Mouse (Mus musculus): ENCODE measurements around the gene Nyap1.
"Not testable (repeated sequence)": the region's sequence is repeated elsewhere in the genome, so short reads cannot be mapped to it uniquely, and the experiment has no call there.

The Nyap1 gene

DNA sequence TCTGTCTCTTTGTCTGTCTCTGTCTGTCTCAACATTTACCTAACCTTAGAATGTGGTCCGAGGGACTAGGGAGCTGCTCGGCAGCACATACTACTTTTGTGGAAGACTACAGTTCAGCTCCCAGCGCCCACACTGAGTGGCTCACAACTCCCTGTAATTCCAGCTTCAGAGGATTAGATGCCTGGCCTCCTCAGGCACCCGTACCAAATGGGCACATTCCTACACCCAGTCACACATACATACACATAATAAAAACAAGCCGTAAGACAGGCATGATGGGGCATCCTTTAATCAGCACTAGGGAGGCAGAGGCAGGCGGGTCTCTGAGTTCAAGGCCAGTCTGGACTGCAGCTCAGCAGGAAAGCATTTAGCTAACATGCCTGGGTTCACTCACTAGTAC, 1.4 kb upstream of the Nyap1 start:
- peak; percentile 32 for DNase-seq

DNA sequence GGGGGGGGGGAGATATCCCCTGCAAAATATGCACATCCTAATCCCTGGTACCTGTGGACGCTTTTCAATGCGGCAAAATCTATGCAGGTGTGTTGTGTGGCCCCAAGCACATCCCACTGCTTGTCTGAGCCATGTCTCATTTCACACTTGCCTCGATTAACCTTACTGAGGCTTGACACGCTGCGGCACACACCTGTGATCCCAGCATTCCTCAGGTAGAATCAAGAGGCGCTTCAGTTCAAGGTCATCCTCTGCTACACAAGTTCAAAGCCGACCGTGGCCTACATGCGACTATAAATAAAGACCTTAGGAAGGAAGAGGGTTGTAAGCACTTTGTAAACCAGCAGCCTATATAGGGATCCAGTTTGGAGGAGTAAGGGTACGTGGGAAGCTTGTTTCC, 641 bp upstream of the Nyap1 start:
- DNase-seq, result peak; percentile 59

GRCm38 (mm10) chr5:137740506-137740905, 901 bp downstream of the Nyap1 start:
- DNase-seq, result peak; percentile 58

GRCm38 (mm10) chr5:137739471-137739870, 1.9 kb downstream of the Nyap1 start:
- no peak for DNase-seq

DNA sequence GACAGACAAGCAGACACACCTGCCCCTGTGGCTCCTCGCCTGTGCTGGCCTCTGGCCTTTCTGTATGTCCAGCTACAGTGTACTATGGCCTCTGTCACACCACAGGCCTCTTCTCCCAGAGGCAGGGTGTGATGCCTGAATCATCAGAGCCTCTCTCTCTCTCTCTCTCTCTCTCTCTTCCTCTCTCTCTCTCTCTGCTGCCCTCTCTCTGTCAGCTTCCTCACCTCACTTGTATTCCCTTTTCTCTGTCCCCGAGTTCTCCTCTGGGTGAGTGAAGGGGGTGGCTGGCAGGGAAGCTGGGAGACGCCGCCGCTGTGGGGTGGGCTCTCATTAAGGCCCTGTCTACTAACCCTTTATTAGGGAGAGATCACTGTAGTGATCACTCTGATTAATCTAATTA, 2.9 kb downstream of the Nyap1 start:
- DNase-seq, result peak; percentile 26

DNA sequence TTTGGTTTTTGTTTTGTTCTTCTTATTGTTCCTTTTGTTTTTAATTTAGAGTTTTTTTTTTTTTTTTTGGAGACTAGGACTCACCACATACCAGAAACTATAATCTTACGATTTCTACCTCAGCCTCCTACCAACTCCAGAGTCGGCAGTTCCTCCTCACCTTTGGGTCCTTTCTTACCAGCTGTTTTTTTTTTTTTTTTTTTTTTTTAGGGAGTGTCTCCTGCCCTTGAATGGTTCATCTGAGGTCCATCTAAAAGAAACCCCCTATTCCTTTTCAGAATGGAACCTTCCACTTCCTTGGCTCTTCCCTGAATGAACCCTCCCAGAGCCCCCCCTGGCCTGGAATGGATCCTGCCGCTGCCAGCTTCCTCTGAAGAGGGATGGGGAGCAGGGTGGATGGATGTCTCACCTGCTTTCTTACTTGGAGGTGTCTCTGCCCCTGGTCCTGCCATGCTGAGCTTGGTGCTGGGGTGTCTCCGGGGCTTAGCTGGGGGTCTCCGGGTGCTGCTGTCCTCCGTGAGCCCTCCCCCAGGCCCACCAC, 3.9 kb downstream of the Nyap1 start:
- peak; percentile 38 for DNase-seq

GRCm38 (mm10) chr5:137734289-137735061, 6.9 kb downstream of the Nyap1 start:
- peak; percentile 24 for DNase-seq

DNA sequence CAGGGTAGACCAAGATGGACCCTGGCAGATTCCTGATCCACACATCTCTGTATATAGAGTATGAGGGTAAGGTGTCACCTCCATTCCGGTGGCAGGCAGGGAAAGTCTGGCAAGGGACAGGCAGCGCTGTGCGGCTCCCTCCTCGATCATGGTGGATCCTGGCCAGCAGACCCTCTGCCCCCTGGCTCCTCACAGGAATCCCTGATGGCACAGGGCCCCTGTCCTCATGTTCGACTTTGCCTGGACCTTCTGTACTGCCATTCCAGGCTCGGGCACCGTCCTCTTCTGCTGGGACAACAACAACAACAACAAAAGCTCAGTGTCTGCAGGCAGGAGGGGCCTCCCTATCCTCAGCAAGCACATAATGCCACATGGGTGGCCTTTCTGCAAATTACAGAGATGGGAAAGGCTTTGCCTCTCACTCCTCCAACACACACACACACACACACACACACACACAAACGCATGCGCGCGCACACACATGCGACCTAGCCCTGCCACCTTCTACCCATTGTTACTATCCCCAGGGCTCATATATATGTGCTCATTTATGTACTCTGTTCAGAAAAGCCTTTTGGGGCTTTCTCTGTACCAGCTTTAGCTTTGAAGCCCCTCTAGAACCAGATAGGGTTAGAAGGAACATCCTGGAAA, 7.6 kb downstream of the Nyap1 start:
- no peak for DNase-seq

- DNase-seq, result no peak
Measured at GRCm38 (mm10) chr5:137726767-137727166, 14.6 kb downstream of the Nyap1 start.

- no peak for DNase-seq
Measured at GRCm38 (mm10) chr5:137723840-137724239, 17.6 kb downstream of the Nyap1 start.

DNA sequence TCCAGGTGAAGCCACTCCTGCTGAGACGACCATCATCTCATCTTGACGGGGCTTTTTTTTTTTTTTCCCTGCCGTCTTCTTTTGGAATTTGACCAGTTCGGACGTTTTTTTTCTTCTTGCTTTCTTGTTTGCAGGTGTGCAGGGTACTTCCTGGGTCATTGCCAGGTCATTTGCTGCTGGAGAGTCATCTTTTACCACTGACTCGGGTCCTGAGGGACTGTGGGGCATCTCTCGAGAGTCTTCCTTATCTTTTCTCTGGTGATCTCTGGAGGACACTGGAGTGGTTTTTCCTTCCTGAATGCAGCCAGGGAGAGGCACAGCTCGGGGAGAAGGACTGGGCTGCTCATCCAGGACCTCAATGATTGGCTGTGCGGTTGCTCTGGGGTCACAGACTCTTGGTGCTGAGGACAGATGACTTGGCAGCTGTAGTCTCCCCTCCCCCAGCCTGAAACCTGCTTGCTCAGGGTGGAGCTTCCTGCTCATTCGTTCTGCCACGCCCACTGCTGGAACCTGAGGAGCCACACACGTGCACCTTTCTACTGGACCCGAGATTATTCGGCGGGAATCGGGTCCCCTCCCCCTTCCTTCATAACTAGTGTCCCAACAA, 20.7 kb downstream of the Nyap1 start:
- not testable (repeated sequence) for DNase-seq

GRCm38 (mm10) chr5:137719088-137719487, 22.3 kb downstream of the Nyap1 start:
- DNase-seq, result no peak

- no peak for DNase-seq
Measured at GRCm38 (mm10) chr5:137718020-137718790, 23.2 kb downstream of the Nyap1 start.

GRCm38 (mm10) chr5:137715685-137716084, 25.7 kb downstream of the Nyap1 start:
- no peak for DNase-seq

GRCm38 (mm10) chr5:137713454-137713853, 28.0 kb downstream of the Nyap1 start:
- no peak for DNase-seq

DNA sequence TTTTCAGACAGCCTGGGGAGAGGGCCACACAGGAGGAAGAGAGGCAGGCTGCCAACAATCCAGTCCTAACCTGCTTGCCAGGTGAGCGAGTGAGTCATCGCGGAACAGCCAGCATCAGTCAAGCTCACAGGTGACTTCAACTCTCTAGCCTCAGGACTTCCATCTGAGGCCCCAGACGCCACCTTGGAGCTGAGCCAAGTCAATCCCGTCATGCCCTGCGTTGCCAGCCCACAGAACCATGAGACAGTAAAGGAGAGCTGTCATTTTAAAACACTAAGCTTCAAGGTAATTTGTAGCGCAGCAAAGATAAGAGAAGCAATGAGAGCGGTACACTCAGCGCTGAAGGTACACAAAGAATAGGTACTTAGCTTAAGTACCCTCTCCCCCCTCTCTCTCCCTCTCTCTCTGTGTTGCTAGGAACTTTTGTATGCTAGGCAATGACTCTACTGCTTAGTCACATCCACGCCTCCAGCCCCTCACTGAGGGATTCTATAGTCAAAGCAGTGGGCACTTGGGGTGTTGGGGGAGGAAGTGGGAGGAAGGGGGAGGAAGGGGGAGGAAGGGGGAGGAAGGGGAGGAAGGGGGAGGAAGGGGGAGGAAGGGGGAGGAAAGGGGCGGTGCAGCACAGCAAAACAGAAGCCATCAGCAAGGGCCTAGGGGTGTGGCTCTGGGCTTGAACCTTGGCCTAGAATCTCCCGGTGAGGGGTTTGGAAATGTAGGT, 34.3 kb downstream of the Nyap1 start:
- peak; percentile 54 for DNase-seq

GRCm38 (mm10) chr5:137705242-137705641, 36.2 kb downstream of the Nyap1 start:
- DNase-seq, result no peak

DNA sequence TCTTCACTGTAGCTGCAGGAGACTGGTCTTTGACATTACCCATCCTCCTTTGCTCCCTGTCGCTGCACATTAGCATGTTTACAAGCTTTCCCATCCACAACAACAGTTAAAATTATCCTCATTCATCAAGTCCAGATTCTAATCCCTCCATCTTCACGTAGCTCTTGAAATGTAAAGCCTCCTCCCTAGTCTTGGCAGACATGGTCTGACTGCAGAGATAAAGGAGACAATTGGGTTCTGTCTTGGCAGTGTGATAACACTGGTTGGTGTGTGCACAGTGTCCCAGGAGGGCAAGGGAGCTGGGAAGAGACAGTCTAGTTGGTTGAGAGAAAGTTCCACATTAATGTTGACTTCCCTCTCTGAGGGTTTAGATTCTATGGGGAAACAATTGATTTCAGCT, 41.6 kb downstream of the Nyap1 start:
- DNase-seq, result no peak

GRCm38 (mm10) chr5:137699080-137699479, 42.3 kb downstream of the Nyap1 start:
- no peak for DNase-seq

- no peak for DNase-seq
Measured at GRCm38 (mm10) chr5:137695930-137696329, 45.5 kb downstream of the Nyap1 start.

DNA sequence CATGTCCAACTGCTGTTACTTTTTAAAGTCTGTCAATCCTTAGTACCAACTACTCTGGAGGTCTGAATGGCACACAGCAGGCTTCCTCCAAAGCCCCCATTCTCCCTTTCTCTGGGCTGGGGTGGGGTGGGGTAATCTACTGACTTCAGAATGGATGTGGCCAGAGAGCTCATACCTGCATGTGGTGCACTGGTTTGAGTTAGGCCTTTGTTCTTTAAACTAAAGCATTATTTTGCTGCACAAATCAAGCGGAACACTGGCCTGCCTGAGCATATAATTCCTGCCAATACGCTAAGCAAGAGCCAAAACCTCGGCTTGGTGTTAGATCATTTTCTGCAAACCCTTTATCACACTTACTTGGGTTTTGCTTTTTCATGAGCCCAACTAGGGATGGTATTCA, 46.6 kb downstream of the Nyap1 start:
- DNase-seq, result no peak

DNA sequence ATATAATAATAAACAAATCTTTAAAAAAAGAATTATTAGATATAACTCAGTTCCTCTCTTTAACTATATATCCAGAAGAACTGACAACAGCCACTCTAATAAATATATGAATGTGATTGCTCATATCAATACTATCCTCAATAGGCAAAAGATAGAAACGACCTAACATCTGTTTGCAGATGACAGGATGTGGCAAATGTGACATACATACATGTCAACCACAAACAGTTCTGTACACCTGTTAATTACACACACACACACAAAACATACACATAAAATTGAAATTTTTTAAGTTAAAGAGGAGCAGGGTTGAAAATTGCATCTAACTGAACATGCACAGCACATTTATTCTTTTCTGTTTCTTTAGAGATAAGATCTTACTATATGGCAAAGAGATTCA, 49.5 kb downstream of the Nyap1 start:
- DNase-seq, result no peak

Data from cerebellum, adult 9-10 months (tissue).